Mouse (Mus musculus) heart, embryonic 12.5 days (tissue): ENCODE measurements around the gene Lrig3. TPM values are rescaled to one million over a fixed set of nuclear protein-coding genes. Genes with fewer than 3 reads are reported as not detected.

Experiments
- ATAC-seq: fragments of 200-750 bp; cut with Nextera tagmentation; 2 replicates; pipeline ENCODE4 v1.8.0; 2017; ENCODE audit warnings: moderate TSS enrichment, moderate library complexity; ENCODE audit not compliant: insufficient number of reproducible peaks, low FRiP score
- H3K27ac ChIP-seq: fragments of 300-500 bp; sonication (generic); 2 replicates; pipeline ENCODE4 v1.5.1; 2016; ENCODE audit warnings: mild to moderate bottlenecking, moderate library complexity; ENCODE audit not compliant: poor library complexity, severe bottlenecking
- H3K27me3 ChIP-seq: fragments of 300-500 bp; sonication (generic); replicated peaks from 2 replicates; pipeline ENCODE4 v1.6.1; 2016; ENCODE audit warnings: mild to moderate bottlenecking, moderate library complexity
- H3K36me3 ChIP-seq: fragments of 300-500 bp; sonication (generic); 2 replicates; pipeline ENCODE4 v1.6.1; 2016; ENCODE audit warnings: mild to moderate bottlenecking, moderate library complexity
- H3K4me1 ChIP-seq: fragments of 300-500 bp; sonication (generic); replicated peaks from 2 replicates; pipeline ENCODE4 v1.6.1; 2016; ENCODE audit warnings: mild to moderate bottlenecking
- H3K4me2 ChIP-seq: fragments of 300-500 bp; sonication (generic); 2 replicates; pipeline ENCODE4 v1.6.1; 2016; ENCODE audit warnings: mild to moderate bottlenecking, moderate library complexity
- H3K4me3 ChIP-seq: fragments of 300-500 bp; sonication (generic); 2 replicates; pipeline ENCODE4 v1.5.1; 2016; ENCODE audit warnings: mild to moderate bottlenecking
- H3K9ac ChIP-seq: fragments of 300-500 bp; sonication (generic); 2 replicates; pipeline ENCODE4 v1.6.1; 2016; ENCODE audit warnings: mild to moderate bottlenecking, moderate library complexity
- H3K9me3 ChIP-seq: fragments of 300-500 bp; sonication (generic); replicated peaks from 2 replicates; pipeline ENCODE4 v1.6.1; 2016; ENCODE audit warnings: mild to moderate bottlenecking, moderate library complexity
- WGBS: fragments of 180-500 bp; shearing (Covaris S2); methylation state at CpG from one replicate; pipeline ENCODE4 v1.1.7; 2016; 5-methylcytosine and 5-hydroxymethylcytosine counted together
- polyA plus RNA-seq: library from polyadenylated mRNA; unstranded; fragments of >200 nt; fragmentation: Nextera tagmentation; extraction: Ambion mirVana; gene quantifications from 2 replicates; pipeline ENCODE4 v1.2.1, GENCODE M21; 2016

The Lrig3 gene
- polyA plus RNA-seq, 1 experiment from 2014 or later = 1.8 TPM

- H3K27me3 ChIP-seq = peaks cover 58% of the 10 kb centered on the region
- no peaks in the 10 kb centered on the region for H3K36me3 ChIP-seq
- peak overlapping the region; percentile 95 for H3K4me2 ChIP-seq
- H3K4me3 ChIP-seq = peak overlapping the region; percentile 71
- peak overlapping the region; percentile 78 for H3K9ac ChIP-seq
- no peak overlapping the region for H3K27ac ChIP-seq
- WGBS = under 1% methylated on average over 57 of the region's 59 CpGs
- H3K4me1 ChIP-seq = peaks cover 9% of the 10 kb centered on the region
- no peaks in the 10 kb centered on the region for H3K9me3 ChIP-seq
- peak; percentile 64 for ATAC-seq
Observed at GRCm38 (mm10) chr10:125966481-125967251, 698 bp downstream of the Lrig3 start.

- 0 out of 2 replicates have a peak overlapping the region, but pooled peaks have one; percentile 24 for H3K4me2 ChIP-seq
- H3K36me3 ChIP-seq = no peaks in the 10 kb centered on the region
- 10% methylated on average over 14 of the region's 14 CpGs for WGBS
- no peaks in the 10 kb centered on the region for H3K9me3 ChIP-seq
- peaks cover 53% of the 10 kb centered on the region for H3K27me3 ChIP-seq
- no peak overlapping the region for H3K27ac ChIP-seq
- H3K4me1 ChIP-seq = 0 out of 2 replicates have a peak, but pooled peaks cover 5% of the 10 kb centered on the region
- peak overlapping the region; percentile 71; the same call in 1 of the 2 replicates for H3K4me3 ChIP-seq
- ATAC-seq = no peak
- no peak overlapping the region for H3K9ac ChIP-seq
Observed at GRCm38 (mm10) chr10:125967436-125968160, 1.6 kb downstream of the Lrig3 start.

GRCm38 (mm10) chr10:125968191-125969132 lies 2.5 kb downstream of the Lrig3 start:
- WGBS = 18% methylated on average over 16 of the region's 16 CpGs

GRCm38 (mm10) chr10:125969133-125969490 lies 3.1 kb downstream of the Lrig3 start:
- H3K4me1 ChIP-seq = 0 out of 2 replicates have a peak, but pooled peaks cover 5% of the 10 kb centered on the region
- ATAC-seq = no peak

More at GRCm38 (mm10) chr10:125968191-125969132, 2.5 kb downstream of the Lrig3 start:
- no peak for ATAC-seq
- 0 out of 2 replicates have a peak overlapping the region, but pooled peaks have one; percentile 7 for H3K4me3 ChIP-seq
- H3K4me1 ChIP-seq = 0 out of 2 replicates have a peak, but pooled peaks cover 5% of the 10 kb centered on the region
- no peak overlapping the region for H3K9ac ChIP-seq
- peaks cover 46% of the 10 kb centered on the region for H3K27me3 ChIP-seq
- H3K27ac ChIP-seq = no peak overlapping the region
- no peaks in the 10 kb centered on the region for H3K36me3 ChIP-seq
- H3K4me2 ChIP-seq = peak overlapping the region; percentile 24
- no peaks in the 10 kb centered on the region for H3K9me3 ChIP-seq

GRCm38 (mm10) chr10:125970031-125970430 lies 4.1 kb downstream of the Lrig3 start:
- peaks cover 34% of the 10 kb centered on the region for H3K27me3 ChIP-seq
- no peak overlapping the region for H3K27ac ChIP-seq
- 89% methylated on average over 2 of the region's 2 CpGs for WGBS
- ATAC-seq = no peak
- H3K4me2 ChIP-seq = no peak overlapping the region
- H3K4me3 ChIP-seq = no peak overlapping the region
- no peaks in the 10 kb centered on the region for H3K9me3 ChIP-seq
- no peaks in the 10 kb centered on the region for H3K36me3 ChIP-seq
- H3K4me1 ChIP-seq = 0 out of 2 replicates have a peak, but pooled peaks cover 5% of the 10 kb centered on the region
- no peak overlapping the region for H3K9ac ChIP-seq

More at GRCm38 (mm10) chr10:125969133-125969490, 3.1 kb downstream of the Lrig3 start:
- Histone ChIP-seq H3K36me3 (no peaks in the 10 kb centered on the region), H3K9ac (no peak overlapping the region), H3K4me2 (peak overlapping the region; percentile 10; the same call in 1 of the 2 replicates), H3K27me3 (peaks cover 40% of the 10 kb centered on the region), H3K4me3 (no peak overlapping the region), H3K9me3 (no peaks in the 10 kb centered on the region), H3K27ac (no peak overlapping the region)
- WGBS = 43% methylated on average over 10 of the region's 10 CpGs

GRCm38 (mm10) chr10:125970500-125970899 lies 4.5 kb downstream of the Lrig3 start:
- Histone ChIP-seq H3K27ac (no peak overlapping the region), H3K9ac (no peak overlapping the region), H3K4me1 (0 out of 2 replicates have a peak, but pooled peaks cover 3% of the 10 kb centered on the region), H3K9me3 (no peaks in the 10 kb centered on the region), H3K36me3 (no peaks in the 10 kb centered on the region), H3K4me2 (no peak overlapping the region), H3K4me3 (no peak overlapping the region), H3K27me3 (peaks cover 32% of the 10 kb centered on the region)
- no peak for ATAC-seq
- 40% methylated on average over 4 of the region's 4 CpGs for WGBS

- H3K36me3 ChIP-seq = no peaks in the 10 kb centered on the region
- ATAC-seq = no peak
- H3K27me3 ChIP-seq = peaks cover 26% of the 10 kb centered on the region
- H3K4me3 ChIP-seq = no peak overlapping the region
- no peak overlapping the region for H3K27ac ChIP-seq
- H3K4me1 ChIP-seq = no peaks in the 10 kb centered on the region
- H3K4me2 ChIP-seq = no peak overlapping the region
- no peak overlapping the region for H3K9ac ChIP-seq
- WGBS = 72% methylated on average over 6 of the region's 7 CpGs
- no peaks in the 10 kb centered on the region for H3K9me3 ChIP-seq
Observed at GRCm38 (mm10) chr10:125973726-125974125, 7.8 kb downstream of the Lrig3 start.

- H3K4me2 ChIP-seq = no peak overlapping the region
- H3K9me3 ChIP-seq = no peaks in the 10 kb centered on the region
- no peaks in the 10 kb centered on the region for H3K36me3 ChIP-seq
- 91% methylated on average over 5 of the region's 5 CpGs for WGBS
- H3K27me3 ChIP-seq = 0 out of 2 replicates have a peak, but pooled peaks cover 3% of the 10 kb centered on the region
- H3K27ac ChIP-seq = no peak overlapping the region
- H3K4me3 ChIP-seq = no peak overlapping the region
- ATAC-seq = no peak
- no peak overlapping the region for H3K9ac ChIP-seq
- H3K4me1 ChIP-seq = no peaks in the 10 kb centered on the region
Observed at GRCm38 (mm10) chr10:125981938-125982337, 16.0 kb downstream of the Lrig3 start.

GRCm38 (mm10) chr10:125984473-125985035 lies 18.6 kb downstream of the Lrig3 start:
- no peaks in the 10 kb centered on the region for H3K36me3 ChIP-seq
- H3K27me3 ChIP-seq = 0 out of 2 replicates have a peak, but pooled peaks cover 3% of the 10 kb centered on the region
- WGBS = 77% methylated on average over 9 of the region's 9 CpGs
- no peak overlapping the region for H3K27ac ChIP-seq
- H3K4me2 ChIP-seq = no peak overlapping the region
- no peak overlapping the region for H3K9ac ChIP-seq
- no peak overlapping the region for H3K4me3 ChIP-seq
- H3K4me1 ChIP-seq = no peaks in the 10 kb centered on the region
- H3K9me3 ChIP-seq = no peaks in the 10 kb centered on the region
- ATAC-seq = no peak

- ATAC-seq = no peak
- Histone ChIP-seq H3K27ac (no peak overlapping the region), H3K4me3 (no peak overlapping the region), H3K9ac (no peak overlapping the region), H3K36me3 (no peaks in the 10 kb centered on the region), H3K27me3 (0 out of 2 replicates have a peak, but pooled peaks cover 3% of the 10 kb centered on the region), H3K9me3 (no peaks in the 10 kb centered on the region), H3K4me2 (no peak overlapping the region), H3K4me1 (no peaks in the 10 kb centered on the region)
- 66% methylated on average over 1 of the region's 1 CpGs for whole genome bisulfite sequencing
Observed at GRCm38 (mm10) chr10:125985795-125986194, 19.8 kb downstream of the Lrig3 start.
